Comparison of ENCODE assay signal across 10 mouse cellular contexts in the genomic region with DNA sequence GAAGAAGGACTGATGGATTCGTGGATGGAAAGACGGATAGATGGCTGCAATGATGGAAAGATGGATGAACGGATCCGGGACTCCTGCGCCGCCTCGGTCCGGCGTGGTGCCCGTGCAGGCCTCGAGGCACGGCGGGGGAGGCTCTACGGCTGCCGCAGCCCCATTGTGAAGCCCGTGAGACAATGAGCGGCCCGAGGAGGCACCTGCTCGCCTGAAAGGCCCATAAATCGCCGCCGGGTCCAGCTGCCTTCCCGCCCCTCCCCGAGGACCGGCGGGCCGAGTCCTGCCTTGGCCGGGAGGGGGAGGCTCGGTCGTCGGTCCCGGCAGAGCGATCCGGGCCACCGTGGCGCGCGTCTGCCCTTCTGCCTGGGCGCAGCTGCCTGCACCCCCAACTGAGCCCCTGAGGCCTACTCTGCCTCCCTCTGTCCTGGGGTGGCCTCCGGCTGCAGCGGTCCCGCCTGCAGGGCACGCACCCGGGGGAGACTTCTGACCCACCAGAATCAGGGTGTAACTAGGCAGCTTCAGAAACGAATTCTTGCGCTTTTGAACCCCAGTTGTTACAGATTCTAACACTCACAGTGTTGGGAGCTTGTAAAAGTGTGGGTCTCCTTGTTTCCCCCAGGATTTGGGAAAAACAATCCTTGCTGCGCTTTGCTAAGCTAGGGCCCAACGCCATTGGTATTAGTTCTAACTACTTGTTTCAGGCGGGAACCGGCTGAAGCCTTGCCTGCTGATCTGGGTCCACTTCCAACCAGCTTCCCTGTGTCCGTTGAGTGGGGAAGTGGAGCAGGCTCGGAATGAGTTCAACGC. TPM values are rescaled to one million over a fixed set of nuclear protein-coding genes. Genes with fewer than 3 reads are reported as not detected.
DNase-seq lines count a peak whose midpoint lies in the region; ATAC-seq and TF ChIP-seq lines count a peak whose summit lies in the region.
"Had no signal": no experiment of that assay in that cellular context is flagged by ENCODE, and none has a peak within 500 bp of the region (broad histone marks: within the 10 kb centered on the region; RNA-seq: fewer than 3 reads in every experiment).

No protein-coding gene starts in this region.

- peak overlapping the region; percentile 15; the same call in 1 of the 2 replicates for H3K27ac ChIP-seq in kidney, embryonic 15.5 days
- no peak overlapping the region for H3K27ac ChIP-seq in embryonic facial prominence, embryonic 13.5 days
- H3K27ac ChIP-seq in intestine, embryonic 15.5 days, result no peak overlapping the region
- H3K27ac ChIP-seq in midbrain, postnatal 0 days (ENCODE audit: low read depth, low read length), result no peak overlapping the region

- peak overlapping the region; percentile 41 for H3K4me3 ChIP-seq in kidney, embryonic 15.5 days (replicated peaks)
- H3K4me3 ChIP-seq in embryonic facial prominence, embryonic 13.5 days, result peak overlapping the region; percentile 44
- H3K4me3 ChIP-seq in intestine, embryonic 15.5 days (replicated peaks), result peak overlapping the region; percentile 38
- peak overlapping the region; percentile 32 for H3K4me3 ChIP-seq in midbrain, postnatal 0 days (ENCODE audit: low read depth, low read length)

- TF ChIP-seq CTCF in midbrain, postnatal 0 days (IDR thresholded peaks at IDR 0.05), result 0 out of 2 replicates have a peak, but pooled peaks have one; percentile 7

- peak overlapping the region; percentile 47 for H3K9ac ChIP-seq in kidney, embryonic 15.5 days
- peak overlapping the region; percentile 71 for H3K9ac ChIP-seq in embryonic facial prominence, embryonic 13.5 days
- H3K9ac ChIP-seq in intestine, embryonic 15.5 days, result peak overlapping the region; percentile 41
- peak overlapping the region; percentile 59 for H3K9ac ChIP-seq in midbrain, postnatal 0 days (replicated peaks; ENCODE audit: low read length, poor library complexity, severe bottlenecking)

- peak; percentile 75 for ATAC-seq in kidney, embryonic 15.5 days (replicated peaks; ENCODE audit: low FRiP score)
- ATAC-seq in embryonic facial prominence, embryonic 13.5 days (ENCODE audit: insufficient number of reproducible peaks, insufficient read depth, low FRiP score, low TSS enrichment, low read depth), result no peak
- ATAC-seq in intestine, embryonic 15.5 days, result peak; percentile 69
- ATAC-seq in midbrain, postnatal 0 days (ENCODE audit: low FRiP score), result 0 out of 2 replicates have a peak, but pooled peaks have one; percentile 31
- ATAC-seq: Patski had no signal

- H3K27me3 ChIP-seq in kidney, embryonic 15.5 days, result peaks cover 52% of the 10 kb centered on the region
- H3K27me3 ChIP-seq in embryonic facial prominence, embryonic 13.5 days, result peaks cover 63% of the 10 kb centered on the region
- peaks cover 24% of the 10 kb centered on the region for H3K27me3 ChIP-seq in intestine, embryonic 15.5 days (replicated peaks)
- peaks cover 3% of the 10 kb centered on the region; the same call in 1 of the 2 replicates for H3K27me3 ChIP-seq in midbrain, postnatal 0 days (ENCODE audit: insufficient read depth, low read length)
- H3K27me3 ChIP-seq: Patski had no signal

- WGBS in kidney, embryonic 15.5 days, result 5% methylated on average over 53 of the region's 53 CpGs
- WGBS in embryonic facial prominence, embryonic 13.5 days, result 5% methylated on average over 53 of the region's 53 CpGs
- WGBS in intestine, embryonic 15.5 days, result 10% methylated on average over 53 of the region's 53 CpGs
- WGBS in midbrain, postnatal 0 days, result 10% methylated on average over 37 of the region's 53 CpGs

- H3K4me1 ChIP-seq in kidney, embryonic 15.5 days, result peaks cover 21% of the 10 kb centered on the region
- H3K4me1 ChIP-seq in embryonic facial prominence, embryonic 13.5 days, result peaks cover 21% of the 10 kb centered on the region
- peaks cover 14% of the 10 kb centered on the region for H3K4me1 ChIP-seq in intestine, embryonic 15.5 days (replicated peaks)
- no peaks in the 10 kb centered on the region; the same call in 1 of the 2 replicates for H3K4me1 ChIP-seq in midbrain, postnatal 0 days (ENCODE audit: insufficient read depth, low read length)

- H3K4me2 ChIP-seq in kidney, embryonic 15.5 days, result peak overlapping the region; percentile 80
- peak overlapping the region; percentile 76 for H3K4me2 ChIP-seq in embryonic facial prominence, embryonic 13.5 days
- peak overlapping the region; percentile 83 for H3K4me2 ChIP-seq in intestine, embryonic 15.5 days (replicated peaks)
- H3K4me2 ChIP-seq in midbrain, postnatal 0 days (ENCODE audit: low read depth, low read length, poor library complexity, severe bottlenecking), result peak overlapping the region; percentile 57

- no peak for DNase-seq in kidney, adult 11 months
- no peak for DNase-seq in midbrain, postnatal 0 days (ENCODE audit: low spot score)
- no peak for DNase-seq in urinary bladder, adult 2 months (ENCODE audit: low spot score)
- no peak for DNase-seq in cerebellum, adult 18-20 months
- no peak for DNase-seq in urinary bladder, postnatal 36 days (ENCODE audit: low spot score in 2 of 2)

- no peaks in the 10 kb centered on the region for H3K9me3 ChIP-seq in kidney, embryonic 15.5 days (replicated peaks)
- no peaks in the 10 kb centered on the region for H3K9me3 ChIP-seq in embryonic facial prominence, embryonic 13.5 days
- H3K9me3 ChIP-seq in intestine, embryonic 15.5 days, result no peaks in the 10 kb centered on the region
- no peaks in the 10 kb centered on the region for H3K9me3 ChIP-seq in midbrain, postnatal 0 days (ENCODE audit: low read length)

- H3K36me3 ChIP-seq in kidney, embryonic 15.5 days, result no peaks in the 10 kb centered on the region
- no peaks in the 10 kb centered on the region for H3K36me3 ChIP-seq in embryonic facial prominence, embryonic 13.5 days
- H3K36me3 ChIP-seq in intestine, embryonic 15.5 days, result no peaks in the 10 kb centered on the region
- no peaks in the 10 kb centered on the region for H3K36me3 ChIP-seq in midbrain, postnatal 0 days (ENCODE audit: insufficient read depth, low read length)

RNA-seq across cellular contexts. Expression of a gene that starts 15.0 kb away (rescaled TPM):
- 844 and 965 TPM in 2 replicates for polyA plus RNA-seq in kidney, embryonic 15.5 days (2015; fragmentation: Nextera tagmentation; extraction: Ambion mirVana)
- polyA plus RNA-seq in embryonic facial prominence, embryonic 13.5 days (2015; fragmentation: Nextera tagmentation; extraction: Ambion mirVana), result 873 and 944 TPM in 2 replicates
- polyA plus RNA-seq in intestine, embryonic 15.5 days (2015; fragmentation: Nextera tagmentation; extraction: Ambion mirVana), result 672 and 702 TPM in 2 replicates
- total RNA-seq in midbrain, postnatal 0 days (2014; rRNA removed), result 107 and 131 TPM in 2 replicates
- 111 and 115 TPM in 2 replicates for polyA plus RNA-seq in midbrain, postnatal 0 days (2015; fragmentation: Nextera tagmentation; extraction: Ambion mirVana)
- polyA plus RNA-seq in urinary bladder, adult 2 months (2012; rRNA removed), result 17.5 TPM in 2 replicates

RNA-seq across cellular contexts. Expression of a gene that starts 27.7 kb away (rescaled TPM):
- polyA plus RNA-seq in kidney, embryonic 15.5 days (2015; fragmentation: Nextera tagmentation; extraction: Ambion mirVana), result 4.1 and 4.5 TPM in 2 replicates
- polyA plus RNA-seq in embryonic facial prominence, embryonic 13.5 days (2015; fragmentation: Nextera tagmentation; extraction: Ambion mirVana), result 2.5 and 3.0 TPM in 2 replicates
- 11.4 and 13.4 TPM in 2 replicates for polyA plus RNA-seq in intestine, embryonic 15.5 days (2015; fragmentation: Nextera tagmentation; extraction: Ambion mirVana)
- 0.33 and 0.47 TPM in 2 replicates for total RNA-seq in midbrain, postnatal 0 days (2014; rRNA removed)
- 0.71 and 0.86 TPM in 2 replicates for polyA plus RNA-seq in midbrain, postnatal 0 days (2015; fragmentation: Nextera tagmentation; extraction: Ambion mirVana)
- 17.8 and 19.0 TPM in 2 replicates for polyA plus RNA-seq in urinary bladder, adult 2 months (2012; rRNA removed)

RNA-seq across cellular contexts. Expression of a gene that starts 57.1 kb away (rescaled TPM):
- 8.4 and 10.8 TPM in 2 replicates for polyA plus RNA-seq in kidney, embryonic 15.5 days (2015; fragmentation: Nextera tagmentation; extraction: Ambion mirVana)
- 7.0 and 8.5 TPM in 2 replicates for polyA plus RNA-seq in embryonic facial prominence, embryonic 13.5 days (2015; fragmentation: Nextera tagmentation; extraction: Ambion mirVana)
- polyA plus RNA-seq in intestine, embryonic 15.5 days (2015; fragmentation: Nextera tagmentation; extraction: Ambion mirVana), result 13.6 and 17.7 TPM in 2 replicates
- 10.0 TPM in 1 of 2 replicates, not detected in the other for total RNA-seq in midbrain, postnatal 0 days (2014; rRNA removed)
- polyA plus RNA-seq in midbrain, postnatal 0 days (2015; fragmentation: Nextera tagmentation; extraction: Ambion mirVana), result 0.51 TPM in 1 of 2 replicates, not detected in the other
- 25.1 and 28.0 TPM in 2 replicates for polyA plus RNA-seq in urinary bladder, adult 2 months (2012; rRNA removed)
- total RNA-seq: heart, postnatal 14 days had no signal
- polyA plus RNA-seq: Patski had no signal
